Mouse (Mus musculus) thymus, adult 2 months (tissue): ENCODE data around the gene Cenpb. TPM values are rescaled to one million over a fixed set of nuclear protein-coding genes. Genes with fewer than 3 reads are reported as not detected.

Experiments
- DNase-seq: peaks from one replicate; pipeline ENCODE4 v3.0.0; 2021
- H3K27ac ChIP-seq: fragments of 200-500 bp; 2 replicates; pipeline ENCODE4 v1.5.1; 2012; ENCODE audit warnings: low read length, control low read depth; ENCODE audit not compliant: control insufficient read depth, insufficient read depth
- H3K27me3 ChIP-seq: fragments of 200-500 bp; 2 replicates; pipeline ENCODE4 v1.6.1; 2012; ENCODE audit warnings: mild to moderate bottlenecking, low read length, moderate library complexity, mixed read lengths; ENCODE audit not compliant: control insufficient read depth, insufficient read depth
- H3K36me3 ChIP-seq: fragments of 200-500 bp; 2 replicates; pipeline ENCODE4 v1.6.1; 2012; ENCODE audit warnings: mild to moderate bottlenecking, low read length, moderate library complexity; ENCODE audit not compliant: control insufficient read depth, insufficient read depth
- H3K4me1 ChIP-seq: fragments of 200-500 bp; replicated peaks from 2 replicates; pipeline ENCODE4 v1.6.1; 2012; ENCODE audit warnings: low read length; ENCODE audit not compliant: control insufficient read depth, insufficient read depth
- H3K4me3 ChIP-seq: fragments of 200-500 bp; 2 replicates; pipeline ENCODE4 v1.5.1; 2012; ENCODE audit warnings: mild to moderate bottlenecking, low read length, control low read depth, moderate library complexity; ENCODE audit not compliant: control insufficient read depth, insufficient read depth
- CTCF ChIP-seq: fragments of 200-500 bp; IDR thresholded peaks from 2 replicates; pipeline ENCODE4 v1.5.1; 2012; ENCODE audit warnings: mild to moderate bottlenecking, control low read depth, low read length, moderate library complexity, borderline replicate concordance; ENCODE audit not compliant: control insufficient read depth, poor library complexity, insufficient read depth; ENCODE audit errors: extremely low read depth
- POLR2A ChIP-seq: fragments of 200-500 bp; IDR thresholded peaks from 2 replicates; pipeline ENCODE4 v1.6.1; 2012; ENCODE audit warnings: mild to moderate bottlenecking, low read length, control low read depth, moderate library complexity; ENCODE audit not compliant: control insufficient read depth, poor library complexity, insufficient read depth; ENCODE audit errors: extremely low read depth
- WGBS: fragments of 180-500 bp; shearing (Covaris S2); methylation state at CpG from one replicate; pipeline ENCODE4 v1.1.7; 2018; 5-methylcytosine and 5-hydroxymethylcytosine counted together
- polyA plus RNA-seq: library from polyadenylated mRNA; depleted of rRNA; stranded (reverse); fragments of >200 nt; gene quantifications from 2 replicates; pipeline ENCODE4 v1.2.3, GENCODE M21; 2012; rRNA removed

The Cenpb gene
- polyA plus RNA-seq, 1 experiment = 45.6 TPM

DNA sequence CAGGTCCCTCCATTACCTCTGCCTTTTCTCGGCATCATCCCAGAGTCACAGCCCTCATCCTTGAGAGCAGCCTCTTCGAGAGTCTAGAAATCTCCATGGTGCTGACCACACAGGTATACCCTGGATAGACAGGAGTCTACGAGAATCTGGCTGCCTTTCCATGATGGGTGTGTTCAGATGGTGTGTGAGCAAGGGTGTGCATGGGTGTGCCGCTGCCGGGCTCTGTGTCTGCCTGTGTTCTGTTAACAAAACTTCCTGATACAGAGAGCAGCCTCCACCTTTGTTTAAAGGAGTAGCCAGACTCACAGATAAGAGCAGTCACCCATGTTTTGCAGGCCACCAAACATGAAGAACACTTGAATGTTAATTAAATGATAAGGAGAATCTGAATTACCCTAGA is 50.0 kb downstream of the Cenpb start:
- H3K4me1 ChIP-seq = peaks cover 16% of the 10 kb centered on the region
- no peak for TF ChIP-seq CTCF
- no peak for TF ChIP-seq POLR2A
- H3K27ac ChIP-seq = no peak overlapping the region
- H3K36me3 ChIP-seq = no peaks in the 10 kb centered on the region
- no peaks in the 10 kb centered on the region for H3K27me3 ChIP-seq
- 94% methylated on average over 5 of the region's 5 CpGs for WGBS
- DNase-seq = no peak
- no peak overlapping the region for H3K4me3 ChIP-seq

- no peak overlapping the region for H3K4me3 ChIP-seq
- H3K4me1 ChIP-seq = peaks cover 16% of the 10 kb centered on the region
- no peaks in the 10 kb centered on the region for H3K27me3 ChIP-seq
- no peaks in the 10 kb centered on the region for H3K36me3 ChIP-seq
- H3K27ac ChIP-seq = no peak overlapping the region
- no peak for TF ChIP-seq CTCF
- no peak for TF ChIP-seq POLR2A
- DNase-seq = no peak
- 81% methylated on average over 3 of the region's 3 CpGs for WGBS
Observed at GRCm38 (mm10) chr2:131128636-131129157, 51.2 kb downstream of the Cenpb start.

DNA sequence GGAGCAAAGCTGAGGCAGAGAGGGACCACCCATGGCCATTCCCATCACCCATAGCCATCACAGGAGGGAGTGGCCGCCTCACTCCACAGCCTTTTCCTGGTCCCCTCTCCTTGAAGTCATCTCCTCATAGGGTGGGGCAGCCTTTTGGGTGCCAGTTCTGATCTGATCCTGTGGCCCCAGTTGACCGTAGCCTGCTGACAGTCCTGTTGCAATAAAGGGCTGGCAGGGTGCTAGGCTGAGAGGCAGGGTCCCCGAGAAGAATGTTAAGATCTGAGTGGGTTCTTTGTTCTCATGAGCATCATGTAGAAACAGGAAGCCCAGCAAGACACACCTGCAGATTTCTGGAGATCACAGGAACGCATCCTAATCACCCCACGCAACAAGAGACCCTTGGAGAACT is 51.7 kb downstream of the Cenpb start:
- Histone ChIP-seq H3K4me3 (no peak overlapping the region), H3K36me3 (no peaks in the 10 kb centered on the region), H3K27ac (no peak overlapping the region), H3K27me3 (no peaks in the 10 kb centered on the region), H3K4me1 (peaks cover 16% of the 10 kb centered on the region)
- WGBS = 59% methylated on average over 5 of the region's 5 CpGs
- TF ChIP-seq POLR2A = no peak
- no peak for TF ChIP-seq CTCF
- no peak for DNase-seq

GRCm38 (mm10) chr2:131127161-131127730 is 52.6 kb downstream of the Cenpb start, which contains the start of gene Hspa12b:
Hspa12b (plus strand) TSS chr2:131127280.
- H3K27ac ChIP-seq = no peak within 1 kb of the TSS
- WGBS = 8% methylated on average over 28 of the region's 28 CpGs
- no peaks in the 10 kb centered on the region for H3K27me3 ChIP-seq
- no peaks in the 10 kb centered on the region for H3K36me3 ChIP-seq
- 0 out of 2 replicates have a peak, but pooled peaks have one; percentile 20 for TF ChIP-seq CTCF
- no peak for TF ChIP-seq POLR2A
- DNase-seq = peak; percentile 32
- peaks cover 16% of the 10 kb centered on the region for H3K4me1 ChIP-seq
- no peak within 1 kb of the TSS for H3K4me3 ChIP-seq

GRCm38 (mm10) chr2:131125964-131126815 is 53.7 kb downstream of the Cenpb start:
- Histone ChIP-seq H3K36me3 (no peaks in the 10 kb centered on the region), H3K27ac (no peak overlapping the region), H3K4me3 (no peak overlapping the region), H3K27me3 (no peaks in the 10 kb centered on the region), H3K4me1 (peaks cover 16% of the 10 kb centered on the region)
- TF ChIP-seq POLR2A = no peak
- no peak for TF ChIP-seq CTCF
- DNase-seq = no peak
- WGBS = 92% methylated on average over 9 of the region's 9 CpGs

Other genes starting within 250 kb of the Cenpb start
- gene Gfra4, start 137.0 kb downstream of the Cenpb start, polyA plus RNA-seq = 12.7 and 14.3 TPM in 2 replicates
- 4.2 and 7.7 TPM in 2 replicates for gene Adam33, start 116.3 kb downstream of the Cenpb start, polyA plus RNA-seq
- 10.4 and 14.5 TPM in 2 replicates for gene Siglec1, start 93.3 kb downstream of the Cenpb start, polyA plus RNA-seq
- 3.1 and 3.5 TPM in 2 replicates for gene Hspa12b, start 52.8 kb downstream of the Cenpb start, polyA plus RNA-seq
- not detected in 2 replicates for gene Gm11037, start 46.6 kb downstream of the Cenpb start, polyA plus RNA-seq
- gene 1700037H04Rik, start 20.0 kb downstream of the Cenpb start, polyA plus RNA-seq = 108 and 135 TPM in 2 replicates
- gene Cdc25b, start 6.9 kb upstream of the Cenpb start, polyA plus RNA-seq = 121 and 150 TPM in 2 replicates
- 8.3 and 8.7 TPM in 2 replicates for gene Spef1, start 7.2 kb upstream of the Cenpb start, polyA plus RNA-seq
- 45.7 and 52.7 TPM in 2 replicates for gene Ap5s1, start 27.0 kb upstream of the Cenpb start, polyA plus RNA-seq
- 53.0 and 59.8 TPM in 2 replicates for gene Mavs, start 54.0 kb upstream of the Cenpb start, polyA plus RNA-seq
- 25.4 and 27.4 TPM in 2 replicates for gene Pank2, start 82.4 kb upstream of the Cenpb start, polyA plus RNA-seq
- gene Rnf24, start 172.8 kb upstream of the Cenpb start, polyA plus RNA-seq = 2.4 and 2.9 TPM in 2 replicates